ENCODE assay signal across 8 mouse cellular contexts in genomic region chr6:8258316-8258715, GRCm38 (mm10). TPM values are rescaled to one million over a fixed set of nuclear protein-coding genes. Genes with fewer than 3 reads are reported as not detected.
A peak's percentile ranks its signal among the peaks of the same experiment; 100 is the strongest.
DNase-seq lines count a peak whose midpoint lies in the region; ATAC-seq and TF ChIP-seq lines count a peak whose summit lies in the region.

No protein-coding gene starts in this region.

- no peaks in the 10 kb centered on the region for H3K27me3 ChIP-seq in kidney, adult 2 months (replicated peaks; ENCODE audit: control insufficient read depth, insufficient read depth, low read length)
- no peaks in the 10 kb centered on the region for H3K27me3 ChIP-seq in hindbrain, embryonic 12.5 days
- no peaks in the 10 kb centered on the region for H3K27me3 ChIP-seq in midbrain, embryonic 14.5 days (ENCODE audit: control insufficient read depth, insufficient read depth, low read length)

- no peak for TF ChIP-seq CTCF in kidney, adult 2 months (conservative IDR thresholded peaks at IDR 0.05; ENCODE audit: insufficient read depth, insufficient read length, low read depth, low read length)

- WGBS in kidney, adult 2 months = 3% methylated on average over 6 of the region's 6 CpGs
- WGBS in hindbrain, embryonic 12.5 days = 12% methylated on average over 6 of the region's 6 CpGs
- WGBS in midbrain, embryonic 14.5 days = 10% methylated on average over 6 of the region's 6 CpGs

- no peak for DNase-seq in kidney, adult 2 months
- DNase-seq in kidney, postnatal 10 days = no peak
- DNase-seq in MEL-GATA-1-ER (ENCODE audit: extremely low read depth, low read depth) = peak; percentile 28
- DNase-seq in midbrain, embryonic 14.5 days = no peak
- DNase-seq in natural killer cell, adult 2 months (ENCODE audit: low spot score in 2 of 2) = no peak
- DNase-seq in kidney, postnatal 25 days = no peak

- peak overlapping the region; percentile 78 for H3K9ac ChIP-seq in hindbrain, embryonic 12.5 days
- peak overlapping the region; percentile 86 for H3K9ac ChIP-seq in midbrain, embryonic 14.5 days (replicated peaks; ENCODE audit: low read length)

- no peak for ATAC-seq in hindbrain, embryonic 12.5 days (ENCODE audit: low FRiP score)
- ATAC-seq in midbrain, embryonic 14.5 days (ENCODE audit: low FRiP score, low TSS enrichment) = no peak
- ATAC-seq in inflammation-experienced regulatory T-cells, adult 6 months = no peak

- peak overlapping the region; percentile 53 for H3K4me2 ChIP-seq in hindbrain, embryonic 12.5 days (replicated peaks)
- H3K4me2 ChIP-seq in midbrain, embryonic 14.5 days (ENCODE audit: low read length) = peak overlapping the region; percentile 68

- H3K27ac ChIP-seq in kidney, adult 2 months (ENCODE audit: insufficient read depth, low read depth, low read length) = peak overlapping the region; percentile 54; the same call in 1 of the 2 replicates
- peak overlapping the region; percentile 64; the same call in 1 of the 2 replicates for H3K27ac ChIP-seq in hindbrain, embryonic 12.5 days
- H3K27ac ChIP-seq in midbrain, embryonic 14.5 days (replicated peaks; ENCODE audit: low read depth, low read length) = peak overlapping the region; percentile 82

- no peaks in the 10 kb centered on the region for H3K9me3 ChIP-seq in hindbrain, embryonic 12.5 days (replicated peaks)
- no peaks in the 10 kb centered on the region for H3K9me3 ChIP-seq in midbrain, embryonic 14.5 days (ENCODE audit: control insufficient read depth, low read length)

- no peak for TF ChIP-seq POLR2A in kidney, adult 2 months (IDR thresholded peaks at IDR 0.05; ENCODE audit: low read depth, low read length)

- H3K36me3 ChIP-seq in kidney, adult 2 months (ENCODE audit: control insufficient read depth, insufficient read depth, low read length) = peaks cover 2% of the 10 kb centered on the region
- peaks cover 15% of the 10 kb centered on the region; the same call in 1 of the 2 replicates for H3K36me3 ChIP-seq in hindbrain, embryonic 12.5 days
- 0 out of 2 replicates have a peak, but pooled peaks cover 3% of the 10 kb centered on the region for H3K36me3 ChIP-seq in midbrain, embryonic 14.5 days (ENCODE audit: control insufficient read depth, insufficient read depth, low read length)

- peaks cover 2% of the 10 kb centered on the region; the same call in 1 of the 2 replicates for H3K4me1 ChIP-seq in kidney, adult 2 months (ENCODE audit: control insufficient read depth, insufficient read depth, low read length)
- peaks cover 8% of the 10 kb centered on the region for H3K4me1 ChIP-seq in hindbrain, embryonic 12.5 days
- H3K4me1 ChIP-seq in midbrain, embryonic 14.5 days (ENCODE audit: control insufficient read depth, insufficient read depth, low read length) = peaks cover 12% of the 10 kb centered on the region

- peak overlapping the region; percentile 97; the same call in 1 of the 2 replicates for H3K4me3 ChIP-seq in kidney, adult 2 months (ENCODE audit: insufficient read depth, low read depth, low read length)
- peak overlapping the region; percentile 61 for H3K4me3 ChIP-seq in hindbrain, embryonic 12.5 days
- peak overlapping the region; percentile 72 for H3K4me3 ChIP-seq in midbrain, embryonic 14.5 days (replicated peaks; ENCODE audit: low read depth, low read length)

RNA-seq across cellular contexts. Expression of gene Rpa3, which starts 0.7 kb away (rescaled TPM):
- 2.9 and 5.0 TPM in 2 replicates for polyA plus RNA-seq in kidney, adult 2 months (2012; rRNA removed)
- 127 and 132 TPM in 2 replicates for polyA plus RNA-seq in hindbrain, embryonic 12.5 days (2016; fragmentation: Nextera tagmentation; extraction: Ambion mirVana)
- polyA plus RNA-seq in midbrain, embryonic 14.5 days (2014; fragmentation: Nextera tagmentation; extraction: Ambion mirVana) = 63.4 and 65.6 TPM in 2 replicates
- 100 to 1,000 TPM in 1 of 3 experiments, 10 to 100 TPM in 2; 69.5 to 141 (median 72.2) TPM for polyA plus RNA-seq in inflammation-experienced regulatory T-cells, adult 6 months (2017; shearing (Covaris generic))

RNA-seq across cellular contexts. Expression of gene Umad1, which starts 0.8 kb away (rescaled TPM):
- polyA plus RNA-seq in kidney, adult 2 months (2012; rRNA removed) = 21.9 and 23.0 TPM in 2 replicates
- 31.2 and 33.7 TPM in 2 replicates for polyA plus RNA-seq in hindbrain, embryonic 12.5 days (2016; fragmentation: Nextera tagmentation; extraction: Ambion mirVana)
- 57.2 and 64.3 TPM in 2 replicates for polyA plus RNA-seq in midbrain, embryonic 14.5 days (2014; fragmentation: Nextera tagmentation; extraction: Ambion mirVana)
- 10 to 100 TPM in 1 of 3 experiments, 1 to 10 TPM in 2; 9.2 to 21.0 (median 9.5) TPM for polyA plus RNA-seq in inflammation-experienced regulatory T-cells, adult 6 months (2017; shearing (Covaris generic))

RNA-seq across cellular contexts. Expression of gene Gm45062, which starts 0.9 kb away (rescaled TPM):
- 1.0 and 2.0 TPM in 2 replicates for polyA plus RNA-seq in kidney, adult 2 months (2012; rRNA removed)
- 13.9 and 14.6 TPM in 2 replicates for polyA plus RNA-seq in hindbrain, embryonic 12.5 days (2016; fragmentation: Nextera tagmentation; extraction: Ambion mirVana)
- polyA plus RNA-seq in midbrain, embryonic 14.5 days (2014; fragmentation: Nextera tagmentation; extraction: Ambion mirVana) = 5.5 and 15.4 TPM in 2 replicates
- polyA plus RNA-seq in inflammation-experienced regulatory T-cells, adult 6 months (2017; shearing (Covaris generic)) = 10 to 100 TPM; 42.7 to 55.6 (median 46.5) TPM

RNA-seq across cellular contexts. Expression of gene Mios, which starts 49.3 kb away (rescaled TPM):
- polyA plus RNA-seq in kidney, adult 2 months (2012; rRNA removed) = 3.3 and 3.8 TPM in 2 replicates
- 26.5 and 30.2 TPM in 2 replicates for polyA plus RNA-seq in hindbrain, embryonic 12.5 days (2016; fragmentation: Nextera tagmentation; extraction: Ambion mirVana)
- polyA plus RNA-seq in midbrain, embryonic 14.5 days (2014; fragmentation: Nextera tagmentation; extraction: Ambion mirVana) = 24.6 and 32.0 TPM in 2 replicates
- polyA plus RNA-seq in inflammation-experienced regulatory T-cells, adult 6 months (2017; shearing (Covaris generic)) = 10 to 100 TPM; 10.2 to 16.6 (median 10.8) TPM

Comparison
In these comparisons a context has a peak if more than half of its experiments do, and no peak if none do; other contexts are left out.
1. RNA of gene Rpa3, which starts 0.7 kb away (polyA plus RNA-seq): 127 to 132 TPM in hindbrain, embryonic 12.5 days, 69.5 to 141 TPM in inflammation-experienced regulatory T-cells, adult 6 months and 63.4 to 65.6 TPM in midbrain, embryonic 14.5 days; 2.9 to 5.0 TPM in kidney, adult 2 months; every median in the first group is over 10 times any median in the second.
2. Peak in every context shown above with its lines, with median percentiles within 50 percentile points of each other: H3K27ac ChIP-seq and H3K4me3 ChIP-seq.